Comparison of ENCODE assay signal across 14 mouse cellular contexts in the genomic region with DNA sequence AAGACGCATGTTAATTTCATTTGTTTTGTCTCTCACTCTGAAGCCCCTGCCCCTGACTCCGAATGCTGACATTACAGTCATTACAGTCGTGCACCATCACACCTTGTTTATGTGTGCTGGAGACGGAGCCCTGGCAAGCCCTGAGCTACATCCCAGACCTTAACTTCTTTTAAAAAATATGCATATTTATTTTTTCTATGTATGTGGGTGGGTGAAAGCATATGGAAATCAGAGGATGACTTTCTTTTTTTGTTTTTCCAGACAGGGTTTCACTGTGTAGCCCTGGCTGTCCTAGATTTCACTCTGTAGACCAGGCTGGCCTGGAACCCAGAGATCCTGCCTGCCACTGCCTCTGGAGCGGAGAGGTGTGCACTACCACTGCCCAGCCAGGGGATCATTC.
"Had no signal": no experiment of that assay in that cellular context is flagged by ENCODE, and none has a peak within 500 bp of the region (broad histone marks: within the 10 kb centered on the region; RNA-seq: fewer than 3 reads in every experiment).

No protein-coding gene starts in this region.

- H3K4me3 ChIP-seq: liver, embryonic 13.5 days; liver, embryonic 15.5 days; megakaryocyte, embryonic 14.5 days; midbrain, embryonic 13.5 days; midbrain, embryonic 15.5 days; neural tube, embryonic 12.5 days; stomach, embryonic 15.5 days had no signal

- DNase-seq: liver, embryonic 13.5 days; liver, postnatal 0 days; right cerebral cortex, postnatal 14 days; thymus, adult 2 months; thymus, postnatal 25 days; thymus, postnatal 4 days had no signal

- H3K9me3 ChIP-seq: liver, embryonic 13.5 days; liver, embryonic 15.5 days; megakaryocyte, embryonic 14.5 days; midbrain, embryonic 13.5 days; midbrain, embryonic 15.5 days; neural tube, embryonic 12.5 days; stomach, embryonic 15.5 days had no signal

- H3K4me2 ChIP-seq: liver, embryonic 13.5 days; liver, embryonic 15.5 days; midbrain, embryonic 11.5 days; midbrain, embryonic 13.5 days; midbrain, embryonic 15.5 days; neural tube, embryonic 12.5 days; stomach, embryonic 15.5 days had no signal

- H3K4me1 ChIP-seq: midbrain, embryonic 13.5 days; midbrain, embryonic 15.5 days; neural tube, embryonic 12.5 days had no signal

- H3K27ac ChIP-seq: liver, embryonic 13.5 days; liver, embryonic 15.5 days; macrophage; midbrain, embryonic 13.5 days; midbrain, embryonic 15.5 days; neural tube, embryonic 12.5 days; stomach, embryonic 15.5 days had no signal

- H3K27me3 ChIP-seq: liver, embryonic 13.5 days; liver, embryonic 15.5 days; megakaryocyte, embryonic 14.5 days; midbrain, embryonic 13.5 days; midbrain, embryonic 15.5 days; neural tube, embryonic 12.5 days; stomach, embryonic 15.5 days had no signal

- H3K36me3 ChIP-seq: liver, embryonic 13.5 days; liver, embryonic 15.5 days; midbrain, embryonic 13.5 days; midbrain, embryonic 15.5 days; neural tube, embryonic 12.5 days; stomach, embryonic 15.5 days had no signal

- H3K9ac ChIP-seq: liver, embryonic 13.5 days; liver, embryonic 15.5 days; liver, postnatal 0 days; midbrain, embryonic 13.5 days; midbrain, embryonic 15.5 days; neural tube, embryonic 12.5 days; stomach, embryonic 15.5 days had no signal

- ATAC-seq: liver, postnatal 0 days; midbrain, embryonic 13.5 days; midbrain, embryonic 15.5 days had no signal
